Mouse (Mus musculus) spleen, postnatal 36 days (tissue): Measurements from ENCODE around the gene Ak8.

Experiments
- DNase-seq, 2 experiments: peaks; one replicate each; pipeline ENCODE4 v3.0.0; 2022; ENCODE audit warnings: low spot score in 2 of 2, mixed read lengths in 1 of 2

Gene Ak8

GRCm38 (mm10) chr2:28796298-28796697, 96.3 kb downstream of the Ak8 start:
- no peak for DNase-seq

GRCm38 (mm10) chr2:28797490-28798106, 97.6 kb downstream of the Ak8 start:
- DNase-seq = no peak

DNA sequence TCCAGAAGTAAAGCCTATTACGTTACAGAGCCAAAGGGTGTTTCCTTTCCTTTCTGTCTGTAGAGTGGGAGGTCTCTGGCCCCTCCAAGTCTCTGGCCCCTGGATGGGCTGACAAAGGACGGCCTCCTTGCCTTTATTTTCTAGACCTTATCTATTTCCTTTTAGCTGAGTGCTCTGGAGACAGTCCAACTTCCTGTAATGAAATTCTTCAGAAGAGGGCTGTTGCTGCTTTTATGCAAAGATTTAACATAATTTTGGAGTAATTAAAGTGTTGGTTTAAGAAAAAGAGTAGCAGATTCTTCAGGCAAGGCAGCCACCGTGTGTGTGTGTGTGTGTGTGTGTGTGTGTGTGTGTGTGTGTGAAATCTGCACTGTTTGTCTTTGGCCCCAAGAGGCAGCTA, 98.4 kb downstream of the Ak8 start:
- DNase-seq = no peak

GRCm38 (mm10) chr2:28799575-28799974, 99.6 kb downstream of the Ak8 start:
- no peak for DNase-seq

DNA sequence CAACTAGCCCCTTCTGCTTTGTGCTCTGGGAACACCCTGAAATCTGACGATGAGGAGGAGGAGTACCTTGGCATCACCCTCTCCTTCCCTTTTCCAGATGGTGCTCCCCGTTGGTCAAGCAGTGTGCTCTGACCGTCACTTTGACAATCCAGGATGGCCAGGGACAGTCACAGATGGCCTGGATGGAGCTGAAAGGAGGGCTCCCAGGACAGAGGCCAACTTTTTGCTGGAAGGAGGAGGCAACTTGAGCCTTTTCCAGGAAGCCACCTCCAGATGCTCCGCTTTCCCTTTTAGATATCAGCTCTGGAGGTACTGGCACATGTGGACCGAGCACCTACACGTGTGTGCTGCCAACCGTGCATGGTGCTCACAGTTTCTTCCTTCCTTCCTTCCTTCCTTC, 103.4 kb downstream of the Ak8 start:
- DNase-seq = no peak

- DNase-seq = no peak
Measured at GRCm38 (mm10) chr2:28808841-28809240, 108.9 kb downstream of the Ak8 start.

GRCm38 (mm10) chr2:28810260-28811013, 110.5 kb downstream of the Ak8 start:
- no peak for DNase-seq

DNA sequence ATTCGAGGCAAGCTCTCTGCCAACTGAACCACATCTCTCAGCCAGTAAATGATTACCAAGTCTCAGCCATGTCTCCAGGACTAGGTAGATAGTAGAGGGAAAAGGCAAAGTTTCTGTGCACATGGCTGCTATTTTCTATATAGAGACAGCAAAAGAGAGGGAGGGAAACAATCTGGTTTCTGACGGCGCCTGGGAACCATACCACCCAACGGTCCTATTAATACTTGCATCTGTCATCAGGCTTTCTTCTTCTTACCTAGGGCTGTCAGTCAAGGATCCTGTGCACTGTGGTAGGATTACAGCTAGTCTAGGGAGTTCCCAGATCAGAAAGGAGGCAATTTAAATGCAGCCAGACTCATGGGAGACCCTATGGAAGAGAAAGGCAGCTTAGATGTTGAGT, 118.9 kb downstream of the Ak8 start:
- DNase-seq = no peak

DNA sequence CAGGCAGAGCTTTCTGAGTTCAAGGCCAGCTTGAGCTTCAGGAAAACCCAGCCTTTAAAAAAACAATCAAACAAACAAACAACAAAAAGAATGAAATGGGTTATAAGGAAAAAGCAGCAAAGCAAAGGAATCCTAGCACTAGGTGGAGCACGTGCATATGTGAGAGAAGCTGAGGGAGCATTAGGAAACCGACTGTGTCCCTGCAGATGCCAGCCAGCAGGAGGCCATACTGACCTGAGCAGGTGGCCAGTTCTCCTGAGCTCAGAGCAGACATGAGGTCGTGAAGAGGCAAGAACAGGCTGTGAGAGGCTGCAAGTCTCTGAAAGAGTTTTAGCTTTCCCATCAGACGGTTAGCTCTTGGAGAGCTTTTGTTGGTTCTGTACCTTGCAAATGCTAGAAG, 129.3 kb downstream of the Ak8 start:
- no peak for DNase-seq

DNA sequence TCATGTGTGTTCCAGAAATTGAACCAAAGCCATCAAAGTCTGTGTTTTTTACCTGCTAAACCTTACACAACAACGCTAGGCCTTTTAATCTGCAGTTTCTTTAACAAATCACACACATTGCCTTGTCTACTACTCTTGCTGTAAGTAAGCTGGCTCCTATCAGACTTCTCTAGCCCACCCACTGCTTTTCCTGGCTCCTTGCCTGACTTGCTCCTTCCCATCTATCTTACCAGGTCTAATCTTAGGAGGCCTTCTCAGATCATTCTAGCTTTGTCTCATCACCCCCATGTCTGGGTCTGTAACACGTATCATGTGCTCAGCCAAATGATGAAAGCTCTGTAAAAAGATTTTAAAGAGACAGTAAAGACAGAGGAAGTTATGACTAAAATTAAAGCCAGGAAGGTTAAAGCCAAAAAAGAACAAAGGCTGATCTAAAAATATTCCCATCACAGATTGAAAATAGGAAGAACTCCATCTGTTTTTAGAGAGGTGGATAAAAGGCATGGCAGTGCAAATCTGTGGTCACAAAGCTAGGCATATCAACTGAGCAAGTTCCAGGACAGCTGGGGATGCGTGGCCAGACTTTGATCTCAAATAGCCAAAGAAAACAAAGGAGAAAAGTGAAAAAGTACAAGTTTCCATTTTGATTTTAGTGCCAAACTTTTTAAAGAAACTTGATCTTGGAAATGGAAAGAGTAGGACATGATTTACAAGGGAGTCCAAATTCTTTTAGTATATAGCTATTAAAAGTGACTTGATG, 136.4 kb downstream of the Ak8 start:
- DNase-seq = no peak

DNA sequence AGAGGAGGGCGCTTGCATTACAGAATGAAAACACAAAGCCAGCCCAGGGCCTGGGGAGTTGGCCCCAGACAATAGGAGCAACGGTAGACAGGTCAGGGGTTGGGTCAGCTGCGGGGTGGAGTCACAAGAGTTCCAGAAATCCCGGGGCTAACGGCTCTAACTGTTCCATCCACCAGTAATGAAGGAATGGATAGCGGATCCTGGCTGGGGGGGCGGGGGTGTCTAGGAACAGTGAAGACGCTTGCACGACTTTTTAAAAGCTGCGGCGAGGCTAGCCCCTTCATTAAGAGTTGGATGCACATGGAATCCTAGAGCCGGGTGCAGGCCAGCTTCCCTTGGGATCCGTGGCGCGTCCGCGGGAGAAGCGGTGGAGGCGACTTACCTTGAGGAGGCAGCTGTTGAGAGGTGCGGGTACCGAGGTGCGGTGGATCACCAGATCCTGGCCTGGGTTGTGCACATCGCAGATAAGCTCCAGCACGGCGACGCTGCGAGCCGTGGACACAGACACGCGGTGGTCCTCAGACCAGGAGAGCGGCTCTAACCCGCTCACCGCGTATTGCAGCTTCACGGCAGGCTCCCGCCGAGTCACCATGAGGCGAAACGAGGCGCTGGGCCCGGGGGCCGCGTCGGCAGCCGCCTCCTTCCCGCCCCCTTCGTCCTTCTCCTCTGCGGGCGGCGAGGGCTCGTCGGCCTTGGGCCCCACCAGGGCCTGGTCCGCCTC, 139.7 kb downstream of the Ak8 start:
- no peak for DNase-seq

DNA sequence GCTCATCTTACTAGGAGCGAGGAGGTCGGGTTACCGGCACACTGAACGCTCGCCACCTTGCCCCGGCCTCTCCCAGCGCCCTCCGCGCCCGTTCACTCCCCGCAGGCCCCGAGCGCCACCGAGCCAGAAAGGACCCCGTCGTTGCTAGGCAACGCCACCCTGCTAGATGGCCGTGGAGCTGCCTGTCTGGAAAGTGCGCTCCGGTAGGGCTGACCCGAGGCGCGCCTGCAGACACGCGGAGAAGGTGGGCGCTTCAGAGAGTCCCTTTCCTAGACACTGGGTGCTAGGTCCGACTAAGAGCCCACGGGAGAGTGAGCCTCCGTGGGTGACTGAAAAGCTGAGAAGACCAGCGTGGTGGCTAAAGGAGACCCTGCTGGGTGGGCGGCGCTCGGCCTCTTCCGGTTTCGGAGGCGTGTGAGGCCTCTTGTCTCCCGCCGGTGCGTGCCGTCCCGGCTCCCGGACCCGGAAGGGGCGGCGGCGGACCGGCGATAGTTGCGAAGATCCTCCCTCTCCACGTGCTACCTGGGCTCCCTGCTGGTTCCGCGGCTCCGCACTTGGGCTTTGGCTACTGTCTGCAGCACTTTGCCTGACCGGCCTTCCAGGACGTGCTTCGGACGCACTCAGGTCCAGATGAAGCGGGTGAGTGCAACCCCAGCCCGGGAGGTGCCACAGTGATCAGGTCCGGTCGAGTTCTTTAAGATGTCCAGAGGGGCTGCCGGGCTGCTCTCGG, 140.4 kb downstream of the Ak8 start, which contains the start of the genes Gtf3c4 and Ddx31:
Gene Gtf3c4, minus strand, starts transcription at position 139 of the 730 bp plus-strand sequence.
Gene Ddx31, plus strand, starts transcription at position 185 of the 730 bp plus-strand sequence.
- peak; percentile 88 to 90 for DNase-seq

DNA sequence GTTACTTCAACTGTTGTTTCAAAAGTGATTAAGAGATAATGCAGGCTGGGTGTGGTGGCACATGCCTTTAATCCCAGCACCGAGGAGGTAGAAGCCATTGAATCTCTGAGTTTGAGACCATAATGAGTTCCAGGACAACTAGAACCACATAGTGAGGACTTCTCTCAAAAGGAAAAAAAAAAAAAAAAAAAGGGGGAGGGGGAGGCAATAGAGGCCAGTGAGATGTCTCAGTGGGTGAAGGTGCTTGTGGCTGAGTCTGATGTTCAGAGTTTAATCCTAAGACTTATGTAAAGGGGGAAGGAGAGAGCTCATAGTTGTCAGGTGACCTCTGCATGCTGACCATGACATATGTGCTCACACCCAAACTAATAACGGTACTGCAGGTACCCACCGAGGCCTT, 142.1 kb downstream of the Ak8 start:
- DNase-seq = no peak

- no peak for DNase-seq
Measured at GRCm38 (mm10) chr2:28848879-28849278, 148.9 kb downstream of the Ak8 start.

GRCm38 (mm10) chr2:28852594-28852993, 152.6 kb downstream of the Ak8 start:
- no peak for DNase-seq

DNA sequence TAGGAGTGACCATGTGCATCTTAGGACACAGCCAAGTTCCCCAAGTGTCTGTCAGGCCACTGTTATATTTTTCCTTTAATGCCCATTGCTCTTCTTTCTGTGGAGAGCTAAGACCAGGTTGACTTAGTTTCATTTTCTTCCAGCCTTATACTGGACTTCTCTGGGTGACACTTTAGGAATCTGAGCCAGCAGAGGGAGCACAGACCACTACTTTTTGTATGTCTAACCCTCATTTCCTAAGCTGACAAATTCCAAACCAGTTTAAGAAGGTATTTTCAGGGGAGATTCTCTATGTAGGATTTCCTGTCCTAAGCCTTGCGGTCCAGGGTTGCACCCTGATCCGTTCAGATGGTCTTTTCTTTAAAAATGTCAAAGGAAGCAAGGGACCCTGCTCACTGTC, 155.8 kb downstream of the Ak8 start:
- no peak for DNase-seq

GRCm38 (mm10) chr2:28859303-28859702, 159.3 kb downstream of the Ak8 start:
- no peak for DNase-seq

- no peak for DNase-seq
Measured at GRCm38 (mm10) chr2:28860678-28861423, 160.9 kb downstream of the Ak8 start.
